Mouse (Mus musculus): Measurements from ENCODE around the gene Sprr2a2. TPM values are rescaled to one million over a fixed set of nuclear protein-coding genes. Genes with fewer than 3 reads are reported as not detected.
"Not testable (repeated sequence)": the region's sequence is repeated elsewhere in the genome, so short reads cannot be mapped to it uniquely, and the experiment has no call there.

The Sprr2a2 gene
- polyA plus RNA-seq (2015; fragmentation: Nextera tagmentation; extraction: Ambion mirVana), result 810 and 957 TPM in 2 replicates

DNA sequence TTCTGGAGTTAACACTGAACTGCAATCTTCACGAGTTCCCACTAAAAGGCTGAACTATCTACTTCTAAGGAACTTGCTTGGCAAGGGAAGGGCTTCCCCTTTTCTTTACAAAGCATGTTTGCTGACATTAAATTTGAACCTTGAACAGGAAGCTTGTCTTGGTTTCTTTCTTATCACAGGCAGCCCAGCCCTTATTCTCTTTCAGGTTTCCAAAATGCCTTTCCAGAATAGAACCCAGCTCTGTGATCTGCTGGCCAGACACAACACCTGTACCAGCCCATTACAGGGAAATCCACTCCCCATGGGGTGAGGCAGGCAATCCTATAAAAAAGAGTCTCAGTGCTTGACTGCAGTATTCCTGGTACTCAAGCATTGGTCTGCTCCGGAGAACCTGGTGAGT, at the start of gene Sprr2a2, which contains the start of gene Sprr2a1:
Gene Sprr2a2, plus strand, starts transcription at position 352 of the 400 bp plus-strand sequence.
Gene Sprr2a1, plus strand, starts transcription at position 231 of the 400 bp plus-strand sequence.
- H3K27me3 ChIP-seq (replicated peaks; ENCODE audit: control insufficient read depth, insufficient read depth, low read length), result not testable (repeated sequence)
- ATAC-seq, result peak; percentile 34

GRCm38 (mm10) chr3:92169847-92170246, 45.9 kb upstream of the Sprr2a2 start:
- no peak for ATAC-seq
- 77% methylated on average over 3 of the region's 3 CpGs for WGBS
- H3K4me2 ChIP-seq (replicated peaks; ENCODE audit: low read depth), result no peak overlapping the region
- H3K36me3 ChIP-seq (ENCODE audit: control insufficient read depth, insufficient read depth), result no peaks in the 10 kb centered on the region
- no peak overlapping the region for H3K27ac ChIP-seq (ENCODE audit: low read depth, low read length)
- H3K4me3 ChIP-seq (ENCODE audit: low read depth, low read length), result no peak overlapping the region
- TF ChIP-seq CTCF (IDR thresholded peaks at IDR 0.05; ENCODE audit: low read depth), result no peak
- H3K4me1 ChIP-seq (replicated peaks; ENCODE audit: control insufficient read depth, insufficient read depth, low read length), result no peaks in the 10 kb centered on the region
- H3K9ac ChIP-seq (ENCODE audit: low read depth, low read length), result no peak overlapping the region
- H3K27me3 ChIP-seq (replicated peaks; ENCODE audit: control insufficient read depth, insufficient read depth, low read length), result no peaks in the 10 kb centered on the region
- no peaks in the 10 kb centered on the region for H3K9me3 ChIP-seq (ENCODE audit: control insufficient read depth)

More for the DNA sequence above, at the start of gene Sprr2a2, which contains the start of gene Sprr2a1:
- WGBS, result no CpG with 5 or more reads among the region's 2 CpGs
- H3K4me2 ChIP-seq (replicated peaks; ENCODE audit: low read depth); H3K9me3 ChIP-seq (ENCODE audit: control insufficient read depth); H3K9ac ChIP-seq (ENCODE audit: low read depth, low read length); H3K36me3 ChIP-seq (ENCODE audit: control insufficient read depth, insufficient read depth); H3K27ac ChIP-seq (ENCODE audit: low read depth, low read length); H3K4me3 ChIP-seq (ENCODE audit: low read depth, low read length); H3K4me1 ChIP-seq (replicated peaks; ENCODE audit: control insufficient read depth, insufficient read depth, low read length): not testable (repeated sequence)

- ATAC-seq, result no peak
These were observed 38.8 kb upstream of the Sprr2a2 start for GRCm38 (mm10) chr3:92176880-92177279.

DNA sequence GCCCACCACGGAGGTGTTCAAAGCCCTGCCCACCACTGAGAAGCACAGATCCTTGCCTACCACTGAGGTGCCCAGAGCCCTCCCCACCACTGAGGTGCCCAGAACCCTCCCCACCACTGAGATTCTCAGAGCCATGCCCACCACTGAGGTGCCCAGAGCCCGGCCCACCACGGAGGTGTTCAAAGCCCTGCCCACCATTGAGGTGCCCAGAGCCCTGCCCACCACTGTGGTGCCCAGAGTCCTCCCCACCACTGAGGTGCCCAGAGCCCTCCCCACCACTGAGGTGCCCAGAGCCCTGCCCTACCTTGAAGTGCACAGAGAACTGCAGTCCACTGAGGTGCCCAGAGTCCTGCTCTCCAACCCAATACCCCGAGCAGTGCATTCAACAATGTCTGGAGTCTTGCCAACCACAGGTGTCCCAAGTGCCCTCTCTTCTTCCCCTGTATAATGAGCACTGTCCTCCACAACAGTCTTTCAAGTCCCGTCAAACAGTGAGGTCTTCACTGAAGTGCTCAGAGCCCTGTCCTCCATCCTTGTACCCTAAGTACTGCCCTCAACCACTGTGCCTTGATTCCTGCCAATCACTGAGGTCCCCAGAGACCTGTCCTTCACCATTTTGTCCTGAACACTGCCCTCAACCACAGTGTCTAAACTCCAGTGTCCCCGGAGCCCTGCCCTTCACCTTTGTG, 20.1 kb upstream of the Sprr2a2 start:
- Histone ChIP-seq H3K27ac (ENCODE audit: low read depth, low read length) (no peak overlapping the region), H3K36me3 (ENCODE audit: control insufficient read depth, insufficient read depth) (no peaks in the 10 kb centered on the region), H3K4me2 (replicated peaks; ENCODE audit: low read depth) (no peak overlapping the region), H3K9ac (ENCODE audit: low read depth, low read length) (no peak overlapping the region), H3K4me1 (replicated peaks; ENCODE audit: control insufficient read depth, insufficient read depth, low read length) (no peaks in the 10 kb centered on the region), H3K27me3 (replicated peaks; ENCODE audit: control insufficient read depth, insufficient read depth, low read length) (no peaks in the 10 kb centered on the region), H3K4me3 (ENCODE audit: low read depth, low read length) (no peak overlapping the region), H3K9me3 (ENCODE audit: control insufficient read depth) (no peaks in the 10 kb centered on the region)
- no peak for ATAC-seq
- no peak for TF ChIP-seq CTCF (IDR thresholded peaks at IDR 0.05; ENCODE audit: low read depth)
- WGBS, result 86% methylated on average over 6 of the region's 6 CpGs

More at GRCm38 (mm10) chr3:92176880-92177279, 38.8 kb upstream of the Sprr2a2 start:
- TF ChIP-seq CTCF (IDR thresholded peaks at IDR 0.05; ENCODE audit: low read depth), result no peak
- H3K9me3 ChIP-seq (ENCODE audit: control insufficient read depth), result no peaks in the 10 kb centered on the region
- WGBS, result 91% methylated on average over 1 of the region's 1 CpGs
- H3K9ac ChIP-seq (ENCODE audit: low read depth, low read length), result no peak overlapping the region
- H3K27ac ChIP-seq (ENCODE audit: low read depth, low read length), result no peak overlapping the region
- no peak overlapping the region for H3K4me2 ChIP-seq (replicated peaks; ENCODE audit: low read depth)
- no peaks in the 10 kb centered on the region for H3K36me3 ChIP-seq (ENCODE audit: control insufficient read depth, insufficient read depth)
- H3K27me3 ChIP-seq (replicated peaks; ENCODE audit: control insufficient read depth, insufficient read depth, low read length), result no peaks in the 10 kb centered on the region
- no peaks in the 10 kb centered on the region for H3K4me1 ChIP-seq (replicated peaks; ENCODE audit: control insufficient read depth, insufficient read depth, low read length)
- H3K4me3 ChIP-seq (ENCODE audit: low read depth, low read length), result no peak overlapping the region

DNA sequence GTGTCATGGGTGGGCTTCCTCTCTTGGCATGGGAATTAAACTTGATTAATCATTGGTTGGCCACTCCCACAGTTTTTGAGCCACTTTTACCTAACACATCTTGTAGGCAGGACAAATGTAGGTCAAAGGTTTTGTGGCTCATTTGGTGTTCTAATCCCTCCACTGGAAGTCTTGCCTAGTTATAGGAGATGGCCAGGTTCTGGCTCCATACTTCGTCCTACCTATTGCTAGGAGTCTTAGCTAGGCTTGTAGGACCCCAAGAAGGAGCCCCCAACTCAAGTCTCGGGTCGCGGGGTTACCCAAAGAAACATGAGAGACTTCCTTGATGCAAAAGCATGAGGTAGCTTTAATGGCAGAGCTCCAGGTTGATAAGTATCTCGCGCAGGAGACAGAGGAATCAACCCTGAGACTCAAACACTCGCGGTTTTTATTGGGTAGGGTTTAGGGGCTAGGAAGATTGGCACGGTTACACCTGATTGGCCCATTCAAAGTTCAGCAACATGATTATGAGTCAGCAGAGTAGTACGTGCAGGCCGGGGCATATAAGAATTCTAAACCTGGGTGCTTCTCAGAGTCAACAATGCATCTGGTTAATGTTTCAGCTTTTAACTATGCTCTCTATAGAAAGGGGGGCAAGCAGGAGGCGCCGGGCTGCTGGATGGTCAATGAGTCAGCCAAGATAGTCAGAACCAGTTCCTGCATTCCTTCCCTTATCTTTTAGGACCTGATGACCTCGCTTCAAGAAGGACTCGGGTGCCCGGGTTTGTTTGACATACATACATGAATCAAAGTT, 4.4 kb upstream of the Sprr2a2 start:
- not testable (repeated sequence) for H3K4me3 ChIP-seq (ENCODE audit: low read depth, low read length); H3K36me3 ChIP-seq (ENCODE audit: control insufficient read depth, insufficient read depth); H3K27ac ChIP-seq (ENCODE audit: low read depth, low read length); H3K4me2 ChIP-seq (replicated peaks; ENCODE audit: low read depth); H3K27me3 ChIP-seq (replicated peaks; ENCODE audit: control insufficient read depth, insufficient read depth, low read length); H3K9me3 ChIP-seq (ENCODE audit: control insufficient read depth); H3K4me1 ChIP-seq (replicated peaks; ENCODE audit: control insufficient read depth, insufficient read depth, low read length); H3K9ac ChIP-seq (ENCODE audit: low read depth, low read length)
- WGBS, result no CpG with 5 or more reads among the region's 16 CpGs
- ATAC-seq, result peak; percentile 91

DNA sequence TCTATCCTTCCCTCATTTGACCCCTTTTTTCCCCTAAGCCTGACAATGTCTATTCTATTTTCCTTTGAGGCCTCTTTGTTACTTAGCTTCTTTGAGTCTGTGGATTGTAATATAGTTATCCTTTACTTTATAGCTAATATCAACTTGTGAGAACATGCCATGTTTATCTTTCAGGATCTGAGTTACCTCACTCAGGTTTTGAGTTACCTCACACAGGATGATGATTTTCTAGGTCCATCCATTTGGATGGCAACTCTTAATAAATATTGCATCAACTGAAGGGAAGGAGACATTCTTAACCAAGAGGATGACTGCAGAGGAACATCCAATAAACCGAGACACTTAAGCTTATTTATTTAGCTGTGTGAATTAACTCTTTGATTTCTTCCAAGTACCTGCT, 3.7 kb upstream of the Sprr2a2 start:
- not testable (repeated sequence) for H3K27me3 ChIP-seq (replicated peaks; ENCODE audit: control insufficient read depth, insufficient read depth, low read length); H3K9ac ChIP-seq (ENCODE audit: low read depth, low read length); H3K4me2 ChIP-seq (replicated peaks; ENCODE audit: low read depth); H3K4me1 ChIP-seq (replicated peaks; ENCODE audit: control insufficient read depth, insufficient read depth, low read length); H3K4me3 ChIP-seq (ENCODE audit: low read depth, low read length); H3K36me3 ChIP-seq (ENCODE audit: control insufficient read depth, insufficient read depth); H3K9me3 ChIP-seq (ENCODE audit: control insufficient read depth); H3K27ac ChIP-seq (ENCODE audit: low read depth, low read length)
- peak; percentile 15 for ATAC-seq
- WGBS, result no CpG with 5 or more reads among the region's 1 CpGs

DNA sequence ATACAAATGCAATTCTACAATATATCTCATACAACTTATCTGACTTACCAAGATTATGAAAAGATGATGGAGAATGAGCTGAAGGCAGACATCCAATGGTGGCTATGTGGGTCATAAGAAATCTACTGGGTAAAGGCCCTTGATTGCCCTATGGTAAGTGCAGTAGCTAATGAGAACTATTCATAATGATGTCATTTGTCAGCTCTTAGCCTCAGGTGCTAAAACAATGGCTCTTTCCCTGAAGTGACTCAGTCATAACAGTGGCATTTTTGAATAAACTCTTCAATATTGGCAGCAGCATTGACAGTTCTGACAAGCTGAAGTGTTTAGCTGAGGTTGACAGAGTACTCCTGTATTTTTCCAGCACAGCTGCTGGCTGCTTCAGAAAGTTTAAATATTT, 2.1 kb upstream of the Sprr2a2 start:
- not testable (repeated sequence) for H3K4me2 ChIP-seq (replicated peaks; ENCODE audit: low read depth); H3K4me3 ChIP-seq (ENCODE audit: low read depth, low read length); H3K4me1 ChIP-seq (replicated peaks; ENCODE audit: control insufficient read depth, insufficient read depth, low read length); ATAC-seq; H3K36me3 ChIP-seq (ENCODE audit: control insufficient read depth, insufficient read depth); H3K27ac ChIP-seq (ENCODE audit: low read depth, low read length); H3K27me3 ChIP-seq (replicated peaks; ENCODE audit: control insufficient read depth, insufficient read depth, low read length); H3K9ac ChIP-seq (ENCODE audit: low read depth, low read length); H3K9me3 ChIP-seq (ENCODE audit: control insufficient read depth)

GRCm38 (mm10) chr3:92219031-92219430, 3.3 kb downstream of the Sprr2a2 start:
- not testable (repeated sequence) for H3K36me3 ChIP-seq (ENCODE audit: control insufficient read depth, insufficient read depth); H3K9ac ChIP-seq (ENCODE audit: low read depth, low read length); H3K9me3 ChIP-seq (ENCODE audit: control insufficient read depth); ATAC-seq; H3K4me2 ChIP-seq (replicated peaks; ENCODE audit: low read depth); H3K27ac ChIP-seq (ENCODE audit: low read depth, low read length); H3K4me1 ChIP-seq (replicated peaks; ENCODE audit: control insufficient read depth, insufficient read depth, low read length); H3K27me3 ChIP-seq (replicated peaks; ENCODE audit: control insufficient read depth, insufficient read depth, low read length); H3K4me3 ChIP-seq (ENCODE audit: low read depth, low read length)
- WGBS, result no CpG with 5 or more reads among the region's 8 CpGs

GRCm38 (mm10) chr3:92223708-92224107, 8.0 kb downstream of the Sprr2a2 start:
- not testable (repeated sequence) for H3K4me2 ChIP-seq (replicated peaks; ENCODE audit: low read depth); H3K4me3 ChIP-seq (ENCODE audit: low read depth, low read length); H3K4me1 ChIP-seq (replicated peaks; ENCODE audit: control insufficient read depth, insufficient read depth, low read length); H3K27me3 ChIP-seq (replicated peaks; ENCODE audit: control insufficient read depth, insufficient read depth, low read length); H3K27ac ChIP-seq (ENCODE audit: low read depth, low read length); H3K9me3 ChIP-seq (ENCODE audit: control insufficient read depth); H3K36me3 ChIP-seq (ENCODE audit: control insufficient read depth, insufficient read depth); H3K9ac ChIP-seq (ENCODE audit: low read depth, low read length)
- 0 out of 2 replicates have a peak, but pooled peaks have one; percentile 39 for ATAC-seq
